Mouse (Mus musculus) hindbrain, embryonic 13.5 days (tissue): Measurements from ENCODE around the gene Lax1. TPM values are rescaled to one million over a fixed set of nuclear protein-coding genes. Genes with fewer than 3 reads are reported as not detected.

Source experiments
- ATAC-seq: fragments of 200-750 bp; cut with Nextera tagmentation; 2 replicates; pipeline ENCODE4 v1.8.0; 2017; ENCODE audit warnings: moderate TSS enrichment; ENCODE audit not compliant: low FRiP score
- H3K27ac ChIP-seq: fragments of 300-500 bp; sonication (generic); 2 replicates; pipeline ENCODE4 v1.5.1; 2015; ENCODE audit warnings: inconsistent platforms, mild to moderate bottlenecking, moderate library complexity
- H3K27me3 ChIP-seq: fragments of 300-500 bp; sonication (generic); 2 replicates; pipeline ENCODE4 v1.6.1; 2015; ENCODE audit warnings: mild to moderate bottlenecking, inconsistent platforms
- H3K36me3 ChIP-seq: fragments of 300-500 bp; sonication (generic); 2 replicates; pipeline ENCODE4 v1.6.1; 2015; ENCODE audit warnings: mild to moderate bottlenecking, inconsistent platforms
- H3K4me1 ChIP-seq: fragments of 300-500 bp; sonication (generic); replicated peaks from 2 replicates; pipeline ENCODE4 v1.6.1; 2015; ENCODE audit warnings: inconsistent platforms
- H3K4me2 ChIP-seq: fragments of 300-500 bp; sonication (generic); 2 replicates; pipeline ENCODE4 v1.6.1; 2015; ENCODE audit warnings: inconsistent platforms, mild to moderate bottlenecking, moderate library complexity
- H3K4me3 ChIP-seq: fragments of 300-500 bp; sonication (generic); 2 replicates; pipeline ENCODE4 v1.5.1; 2015; ENCODE audit warnings: mild to moderate bottlenecking, inconsistent platforms
- H3K9ac ChIP-seq: fragments of 300-500 bp; sonication (generic); 2 replicates; pipeline ENCODE4 v1.6.1; 2015; ENCODE audit warnings: mild to moderate bottlenecking, inconsistent platforms
- H3K9me3 ChIP-seq: fragments of 300-500 bp; sonication (generic); 2 replicates; pipeline ENCODE4 v1.6.1; 2016; ENCODE audit warnings: inconsistent platforms
- WGBS: fragments of 180-500 bp; shearing (Covaris S2); methylation state at CpG from one replicate; pipeline ENCODE4 v1.1.7; 2015; 5-methylcytosine and 5-hydroxymethylcytosine counted together
- polyA plus RNA-seq: library from polyadenylated mRNA; unstranded; fragments of >200 nt; fragmentation: Nextera tagmentation; extraction: Ambion mirVana; gene quantifications from 2 replicates; pipeline ENCODE4 v1.2.1, GENCODE M21; 2015

The Lax1 gene
- 0.10 and 0.16 TPM in 2 replicates for polyA plus RNA-seq

- no peak within 1 kb of the TSS for H3K4me3 ChIP-seq
- no peaks in the 10 kb centered on the region for H3K36me3 ChIP-seq
- no peak within 1 kb of the TSS for H3K27ac ChIP-seq
- no peak within 1 kb of the TSS for H3K4me2 ChIP-seq
- peaks cover 7% of the 10 kb centered on the region; the same call in 1 of the 2 replicates for H3K4me1 ChIP-seq
- no peak for ATAC-seq
- H3K9me3 ChIP-seq: no peaks in the 10 kb centered on the region
- no peak within 1 kb of the TSS for H3K9ac ChIP-seq
- 60% methylated on average over 6 of the region's 6 CpGs for WGBS
- no peaks in the 10 kb centered on the region for H3K27me3 ChIP-seq
Measured at GRCm38 (mm10) chr1:133689897-133690296, at the start of gene Lax1. Gene Lax1 (minus strand): TSS chr1:133690108.

GRCm38 (mm10) chr1:133736664-133737063, 46.8 kb upstream of the Lax1 start:
- Histone ChIP-seq H3K36me3 (peaks cover 6% of the 10 kb centered on the region), H3K4me1 (peaks cover 30% of the 10 kb centered on the region), H3K9ac (no peak overlapping the region), H3K27me3 (0 out of 2 replicates have a peak, but pooled peaks cover 2% of the 10 kb centered on the region), H3K9me3 (no peaks in the 10 kb centered on the region), H3K27ac (peak overlapping the region; percentile 58; the same call in 1 of the 2 replicates), H3K4me2 (no peak overlapping the region), H3K4me3 (no peak overlapping the region)
- peak; percentile 21; the same call in 1 of the 2 replicates for ATAC-seq
- 69% methylated on average over 7 of the region's 7 CpGs for WGBS

- H3K9ac ChIP-seq: peak overlapping the region; percentile 81
- peak overlapping the region; percentile 58 for H3K27ac ChIP-seq
- H3K36me3 ChIP-seq: peaks cover 10% of the 10 kb centered on the region
- 0 out of 2 replicates have a peak, but pooled peaks cover 2% of the 10 kb centered on the region for H3K27me3 ChIP-seq
- H3K4me3 ChIP-seq: peak overlapping the region; percentile 45
- H3K9me3 ChIP-seq: no peaks in the 10 kb centered on the region
- H3K4me1 ChIP-seq: peaks cover 24% of the 10 kb centered on the region
- peak overlapping the region; percentile 55 for H3K4me2 ChIP-seq
- WGBS: 13% methylated on average over 17 of the region's 17 CpGs
- peak; percentile 95 for ATAC-seq
Measured at GRCm38 (mm10) chr1:133735995-133736652, 46.2 kb upstream of the Lax1 start.

GRCm38 (mm10) chr1:133732814-133733213, 42.9 kb upstream of the Lax1 start:
- H3K9ac ChIP-seq: no peak overlapping the region
- no peak overlapping the region for H3K4me3 ChIP-seq
- H3K4me1 ChIP-seq: peaks cover 24% of the 10 kb centered on the region
- no peak overlapping the region for H3K27ac ChIP-seq
- ATAC-seq: no peak
- no peaks in the 10 kb centered on the region for H3K27me3 ChIP-seq
- H3K36me3 ChIP-seq: peaks cover 39% of the 10 kb centered on the region
- H3K4me2 ChIP-seq: no peak overlapping the region
- no peaks in the 10 kb centered on the region for H3K9me3 ChIP-seq
- 64% methylated on average over 11 of the region's 11 CpGs for WGBS

- Histone ChIP-seq H3K36me3 (peaks cover 55% of the 10 kb centered on the region), H3K9me3 (no peaks in the 10 kb centered on the region), H3K9ac (no peak overlapping the region), H3K4me2 (no peak overlapping the region), H3K4me1 (no peaks in the 10 kb centered on the region), H3K27me3 (no peaks in the 10 kb centered on the region), H3K4me3 (no peak overlapping the region), H3K27ac (no peak overlapping the region)
- WGBS: 83% methylated on average over 7 of the region's 7 CpGs
- no peak for ATAC-seq
Measured at GRCm38 (mm10) chr1:133728339-133728738, 38.4 kb upstream of the Lax1 start.

GRCm38 (mm10) chr1:133720342-133720741, 30.4 kb upstream of the Lax1 start:
- 78% methylated on average over 7 of the region's 7 CpGs for WGBS
- Histone ChIP-seq H3K4me3 (no peak overlapping the region), H3K4me2 (no peak overlapping the region), H3K27me3 (no peaks in the 10 kb centered on the region), H3K4me1 (0 out of 2 replicates have a peak, but pooled peaks cover 1% of the 10 kb centered on the region), H3K36me3 (peaks cover 47% of the 10 kb centered on the region), H3K27ac (no peak overlapping the region), H3K9me3 (no peaks in the 10 kb centered on the region), H3K9ac (no peak overlapping the region)
- no peak for ATAC-seq

GRCm38 (mm10) chr1:133718786-133719185, 28.9 kb upstream of the Lax1 start:
- H3K4me3 ChIP-seq: no peak overlapping the region
- no peak overlapping the region for H3K4me2 ChIP-seq
- no peak for ATAC-seq
- H3K4me1 ChIP-seq: 0 out of 2 replicates have a peak, but pooled peaks cover 5% of the 10 kb centered on the region
- no peak overlapping the region for H3K9ac ChIP-seq
- no peaks in the 10 kb centered on the region for H3K27me3 ChIP-seq
- H3K36me3 ChIP-seq: peaks cover 54% of the 10 kb centered on the region
- H3K9me3 ChIP-seq: no peaks in the 10 kb centered on the region
- WGBS: 90% methylated on average over 8 of the region's 8 CpGs
- H3K27ac ChIP-seq: no peak overlapping the region

- H3K36me3 ChIP-seq: peaks cover 54% of the 10 kb centered on the region
- ATAC-seq: no peak
Measured at GRCm38 (mm10) chr1:133718296-133718695, 28.4 kb upstream of the Lax1 start.

GRCm38 (mm10) chr1:133716464-133716863, 26.6 kb upstream of the Lax1 start:
- ATAC-seq: no peak

More at GRCm38 (mm10) chr1:133718296-133718695, 28.4 kb upstream of the Lax1 start:
- 77% methylated on average over 3 of the region's 3 CpGs for WGBS
- Histone ChIP-seq H3K9me3 (no peaks in the 10 kb centered on the region), H3K4me2 (no peak overlapping the region), H3K27ac (no peak overlapping the region), H3K4me3 (no peak overlapping the region), H3K4me1 (peaks cover 8% of the 10 kb centered on the region), H3K9ac (no peak overlapping the region), H3K27me3 (no peaks in the 10 kb centered on the region)

GRCm38 (mm10) chr1:133715191-133715590, 25.3 kb upstream of the Lax1 start:
- no peak for ATAC-seq
- peaks cover 48% of the 10 kb centered on the region for H3K36me3 ChIP-seq
- WGBS: 57% methylated on average over 1 of the region's 1 CpGs
- H3K27ac ChIP-seq: no peak overlapping the region
- H3K4me2 ChIP-seq: no peak overlapping the region
- peaks cover 24% of the 10 kb centered on the region for H3K4me1 ChIP-seq
- H3K9ac ChIP-seq: no peak overlapping the region
- no peaks in the 10 kb centered on the region for H3K9me3 ChIP-seq
- no peak overlapping the region for H3K4me3 ChIP-seq
- no peaks in the 10 kb centered on the region for H3K27me3 ChIP-seq

More at GRCm38 (mm10) chr1:133716464-133716863, 26.6 kb upstream of the Lax1 start:
- no peak overlapping the region for H3K9ac ChIP-seq
- peaks cover 54% of the 10 kb centered on the region for H3K36me3 ChIP-seq
- WGBS: 22% methylated on average over 7 of the region's 7 CpGs
- no peak overlapping the region for H3K27ac ChIP-seq
- no peaks in the 10 kb centered on the region for H3K9me3 ChIP-seq
- peaks cover 23% of the 10 kb centered on the region for H3K4me1 ChIP-seq
- no peak overlapping the region for H3K4me2 ChIP-seq
- H3K27me3 ChIP-seq: no peaks in the 10 kb centered on the region
- H3K4me3 ChIP-seq: no peak overlapping the region

GRCm38 (mm10) chr1:133713009-133713370, 23.1 kb upstream of the Lax1 start:
- Histone ChIP-seq H3K27me3 (no peaks in the 10 kb centered on the region), H3K4me1 (peaks cover 24% of the 10 kb centered on the region), H3K9ac (no peak overlapping the region), H3K9me3 (no peaks in the 10 kb centered on the region), H3K4me2 (no peak overlapping the region), H3K4me3 (no peak overlapping the region), H3K36me3 (peaks cover 43% of the 10 kb centered on the region), H3K27ac (no peak overlapping the region)
- 38% methylated on average over 2 of the region's 2 CpGs for WGBS
- ATAC-seq: 0 out of 2 replicates have a peak, but pooled peaks have one; percentile 46

GRCm38 (mm10) chr1:133712288-133713008, 22.5 kb upstream of the Lax1 start:
- H3K36me3 ChIP-seq: peaks cover 42% of the 10 kb centered on the region
- 55% methylated on average over 12 of the region's 12 CpGs for WGBS
- H3K9ac ChIP-seq: no peak overlapping the region
- peak overlapping the region; percentile 26; the same call in 1 of the 2 replicates for H3K27ac ChIP-seq
- H3K4me3 ChIP-seq: no peak overlapping the region
- H3K27me3 ChIP-seq: no peaks in the 10 kb centered on the region
- H3K4me1 ChIP-seq: peaks cover 24% of the 10 kb centered on the region
- no peaks in the 10 kb centered on the region for H3K9me3 ChIP-seq
- no peak for ATAC-seq
- H3K4me2 ChIP-seq: no peak overlapping the region
